Mouse (Mus musculus) megakaryocyte, embryonic 14.5 days (primary cell): ENCODE data around the gene Dock11.

Experiments used
- FLI1 ChIP-seq: IDR thresholded peaks from 2 replicates; pipeline ENCODE4 v1.6.1; 2012; ENCODE audit warnings: low read length, inconsistent platforms, mixed read lengths
- GATA1 ChIP-seq: IDR thresholded peaks from 3 replicates; pipeline ENCODE4 v1.6.1; 2012; ENCODE audit warnings: mixed read lengths, low read length, inconsistent platforms, borderline replicate concordance

DNA sequence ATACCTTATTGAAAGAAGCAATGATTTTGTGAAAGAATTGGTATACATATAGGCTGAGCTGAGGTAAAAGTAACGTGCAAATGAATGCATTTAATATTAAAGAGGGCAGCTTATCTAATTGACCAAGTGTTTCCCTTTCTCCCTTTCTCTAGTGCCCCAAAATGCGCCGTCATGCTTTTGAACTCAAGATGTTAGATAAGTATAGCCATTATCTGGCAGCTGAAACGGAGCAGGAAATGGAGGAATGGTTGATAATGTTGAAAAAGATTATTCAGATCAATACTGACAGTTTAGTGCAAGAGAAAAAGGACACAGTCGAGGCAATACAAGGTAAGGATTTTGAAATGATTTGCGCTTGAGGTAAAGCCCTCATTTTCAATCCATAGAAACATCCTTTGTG lies 74.5 kb downstream of the Dock11 start:
- no peak for TF ChIP-seq FLI1
- TF ChIP-seq GATA1 = no peak
